Mouse (Mus musculus): ENCODE measurements around the gene Zcchc4. TPM values are rescaled to one million over a fixed set of nuclear protein-coding genes. Genes with fewer than 3 reads are reported as not detected.

The Zcchc4 gene
- total and polyA plus RNA-seq, 3 experiments = 14.8 to 18.9 (median 17.2) TPM

DNA sequence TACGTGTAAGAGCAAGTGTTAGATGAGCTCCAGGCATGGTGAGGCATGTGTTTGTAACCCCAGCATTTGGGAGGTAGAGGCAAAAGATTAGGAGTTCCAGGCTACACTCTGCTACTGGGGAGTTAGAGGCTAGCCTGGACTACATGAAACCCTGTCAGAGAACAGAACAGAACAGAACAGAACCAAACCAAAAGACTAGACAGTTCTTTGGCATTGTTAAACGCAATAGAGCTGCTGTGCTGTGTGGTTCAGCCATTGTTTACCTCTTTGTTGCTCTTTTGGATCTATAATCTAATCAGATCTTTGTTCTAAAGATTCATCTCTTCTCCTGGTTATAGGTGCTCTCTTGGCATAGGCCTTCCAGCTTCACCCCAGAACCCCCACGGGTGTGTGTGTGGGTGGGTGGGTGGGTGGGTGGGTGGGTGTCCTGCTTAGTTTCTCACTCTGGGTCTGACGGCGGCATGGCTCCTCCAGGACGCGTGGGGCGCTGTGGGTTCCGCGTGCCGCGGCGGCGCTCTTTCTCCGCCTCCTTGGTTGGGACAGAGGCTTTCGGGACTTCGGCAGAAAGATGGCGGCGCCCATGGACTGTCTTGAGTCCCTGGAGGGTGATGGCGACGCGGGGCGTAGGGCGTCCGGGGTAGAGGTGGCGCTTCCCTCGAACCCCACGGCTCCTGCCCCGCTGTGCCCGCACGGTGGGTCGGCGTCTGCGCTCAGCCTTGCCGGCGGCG, 7.5 kb downstream of the Zcchc4 start:
- no peaks in the 10 kb centered on the region for H3K27me3 ChIP-seq (replicated peaks)
- peaks cover 6% of the 10 kb centered on the region; the same call in 1 of the 2 replicates for H3K79me2 ChIP-seq (replicated peaks; ENCODE audit: control insufficient read depth, extremely low read depth, insufficient read depth, poor library complexity, severe bottlenecking)
- in situ Hi-C loops (cut with MboI; ENCODE audit: low pct_ligation_motif_present, low pct_unique_long_range_greater_than_20kb, low sequenced_read_pairs) (no loop called here), dilution Hi-C loops (cut with MboI; ENCODE audit: extremely low pct_ligation_motif_present, extremely low pct_unique_long_range_greater_than_20kb, low sequenced_read_pairs) (no loop called here)
- H3K36me3 ChIP-seq (replicated peaks in 1 of 2; ENCODE audit: control insufficient read depth in 1 of 2, insufficient read depth in 1 of 2, low read length in 1 of 2) = peaks cover 18 to 23% of the 10 kb centered on the region in 2 experiments
- peak overlapping the region; percentile 42 for H3K27ac ChIP-seq (ENCODE audit: insufficient read depth, low read depth)
- H3K4me1 ChIP-seq (ENCODE audit: control insufficient read depth in 1 of 2, insufficient read depth in 2 of 2) = peaks cover 2 to 26% of the 10 kb centered on the region in 2 experiments; a peak in 2 of 4 replicates
- TF ChIP-seq ZMIZ1 (IDR thresholded peaks at IDR 0.05; ENCODE audit: low read depth, low read length) (0 out of 2 replicates have a peak, but pooled peaks have one; percentile 42), RCOR1 (conservative IDR thresholded peaks at IDR 0.05; ENCODE audit: low read depth, low read length) (no peak), POLR2AphosphoS2 (IDR thresholded peaks at IDR 0.05; ENCODE audit: low read depth, low read length) (no peak), ZKSCAN1 (IDR thresholded peaks at IDR 0.05; ENCODE audit: borderline replicate concordance, low read depth, low read length) (no peak), SMC3 (IDR thresholded peaks at IDR 0.05; ENCODE audit: low read depth, low read length) (no peak), POLR2A (IDR thresholded peaks at IDR 0.05; ENCODE audit: low read depth, low read length) (peak; percentile 80), GABPA (IDR thresholded peaks at IDR 0.05; ENCODE audit: insufficient replicate concordance, low read depth, low read length) (peak; percentile 96), MXI1 (IDR thresholded peaks at IDR 0.05; ENCODE audit: low read depth, low read length) (peak; percentile 58; the same call in 1 of the 2 replicates), NELFE (IDR thresholded peaks at IDR 0.05; ENCODE audit: low read depth, low read length) (peak; percentile 83), NRF1 (IDR thresholded peaks at IDR 0.05; ENCODE audit: low read depth, low read length) (peak; percentile 73), USF1 (IDR thresholded peaks at IDR 0.05; ENCODE audit: low read depth, low read length) (no peak), KAT2A (IDR thresholded peaks at IDR 0.05; ENCODE audit: insufficient replicate concordance, low read length) (peak; percentile 81; the same call in 1 of the 2 replicates), IRF4 (IDR thresholded peaks at IDR 0.05; ENCODE audit: low read depth, low read length) (peak; percentile 19; the same call in 1 of the 2 replicates), TCF12 (IDR thresholded peaks at IDR 0.05; ENCODE audit: low read depth, low read length) (peak; percentile 93), TBP (conservative IDR thresholded peaks at IDR 0.05; ENCODE audit: low read depth, low read length) (peak; percentile 64; the same call in 1 of the 2 replicates), MAX (IDR thresholded peaks at IDR 0.05; ENCODE audit: low read length) (no peak; the same call in 1 of the 2 replicates), ELF1 (IDR thresholded peaks at IDR 0.05; ENCODE audit: low read depth, low read length) (peak; percentile 49; the same call in 1 of the 2 replicates), USF2 (conservative IDR thresholded peaks at IDR 0.05; ENCODE audit: low read depth, low read length) (no peak), HCFC1 (IDR thresholded peaks at IDR 0.05; ENCODE audit: low read depth, low read length) (peak; percentile 89), ETS1 (conservative IDR thresholded peaks at IDR 0.05; ENCODE audit: low read depth, low read length) (no peak), RAD21 (IDR thresholded peaks at IDR 0.05; ENCODE audit: low read depth, low read length) (no peak), MAZ (IDR thresholded peaks at IDR 0.05; ENCODE audit: low read depth, low read length) (no peak), CHD1 (IDR thresholded peaks at IDR 0.05; ENCODE audit: low read depth, low read length) (no peak), UBTF (IDR thresholded peaks at IDR 0.05; ENCODE audit: low read depth, low read length) (no peak), CHD2 (IDR thresholded peaks at IDR 0.05; ENCODE audit: low read length) (no peak), SIN3A (IDR thresholded peaks at IDR 0.05; ENCODE audit: low read length) (peak; percentile 37), MEF2A (IDR thresholded peaks at IDR 0.05; ENCODE audit: borderline replicate concordance, low read depth, low read length) (no peak), JUND (conservative IDR thresholded peaks at IDR 0.05; ENCODE audit: low read depth, low read length) (no peak), ZC3H11A (IDR thresholded peaks at IDR 0.05; ENCODE audit: low read depth, low read length) (no peak), E2F4 (IDR thresholded peaks at IDR 0.05; ENCODE audit: insufficient replicate concordance, low read depth, low read length) (no peak), MAFK (IDR thresholded peaks at IDR 0.05; ENCODE audit: insufficient replicate concordance, low read length) (no peak), PAX5 (IDR thresholded peaks at IDR 0.05; ENCODE audit: low read length) (no peak), BHLHE40 (IDR thresholded peaks at IDR 0.05; ENCODE audit: low read depth, low read length) (no peak), MYC (IDR thresholded peaks at IDR 0.05; ENCODE audit: low read depth, low read length) (no peak), EP300 (IDR thresholded peaks at IDR 0.05; ENCODE audit: low read length) (no peak), CTCF (conservative IDR thresholded peaks at IDR 0.05 in 1 of 2, IDR thresholded peaks at IDR 0.05 in 1 of 2; ENCODE audit: low read depth in 2 of 2, low read length in 2 of 2) (peak in 1 of 2 experiments; percentile 76; a peak in 2 of 4 replicates), JUN (IDR thresholded peaks at IDR 0.05; ENCODE audit: insufficient read depth, low read depth, low read length) (no peak), ZNF384 (IDR thresholded peaks at IDR 0.05; ENCODE audit: low read depth, low read length) (no peak)
- peak overlapping the region; percentile 69 to 95 (median 77) for H3K4me3 ChIP-seq (replicated peaks in 1 of 3; ENCODE audit: low read depth in 2 of 3, low read length in 2 of 3, poor library complexity in 1 of 3)
- DNase-seq (ENCODE audit: extremely low read depth) = peak; percentile 85
- no peak overlapping the region for H3K4me2 ChIP-seq (ENCODE audit: insufficient read depth, low read depth, poor library complexity, severe bottlenecking)
- H3K9me3 ChIP-seq (replicated peaks; ENCODE audit: low read length) = no peaks in the 10 kb centered on the region
- peak overlapping the region; percentile 59 for H3K9ac ChIP-seq (ENCODE audit: insufficient read depth, low read depth)
